Mouse (Mus musculus) limb, embryonic 13.5 days (tissue): ENCODE data around the gene Spata22. TPM values are rescaled to one million over a fixed set of nuclear protein-coding genes. Genes with fewer than 3 reads are reported as not detected.
A peak's percentile ranks its signal among the peaks of the same experiment; 100 is the strongest.
"Not testable (repeated sequence)": the region's sequence is repeated elsewhere in the genome, so short reads cannot be mapped to it uniquely, and the experiment has no call there.

ENCODE experiments used
- ATAC-seq: fragments of 200-750 bp; cut with Nextera tagmentation; 2 replicates; pipeline ENCODE4 v1.8.0; 2017; ENCODE audit warnings: low read depth, moderate number of reproducible peaks, moderate TSS enrichment; ENCODE audit not compliant: low FRiP score
- H3K27ac ChIP-seq: fragments of 300-500 bp; sonication (generic); 2 replicates; pipeline ENCODE4 v1.5.1; 2015; ENCODE audit warnings: inconsistent platforms, mild to moderate bottlenecking, moderate library complexity
- H3K27me3 ChIP-seq: fragments of 300-500 bp; sonication (generic); 2 replicates; pipeline ENCODE4 v1.6.1; 2015; ENCODE audit warnings: mild to moderate bottlenecking, inconsistent platforms
- H3K36me3 ChIP-seq: fragments of 300-500 bp; sonication (generic); 2 replicates; pipeline ENCODE4 v1.6.1; 2015; ENCODE audit warnings: inconsistent platforms, mild to moderate bottlenecking, moderate library complexity
- H3K4me1 ChIP-seq: fragments of 300-500 bp; sonication (generic); 2 replicates; pipeline ENCODE4 v1.6.1; 2015; ENCODE audit warnings: inconsistent platforms
- H3K4me2 ChIP-seq: fragments of 300-500 bp; sonication (generic); replicated peaks from 2 replicates; pipeline ENCODE4 v1.6.1; 2015; ENCODE audit warnings: inconsistent platforms, mild to moderate bottlenecking, moderate library complexity
- H3K4me3 ChIP-seq: fragments of 300-500 bp; sonication (generic); 2 replicates; pipeline ENCODE4 v1.5.1; 2015; ENCODE audit warnings: moderate library complexity, mild to moderate bottlenecking, inconsistent platforms
- H3K9ac ChIP-seq: fragments of 300-500 bp; sonication (generic); 2 replicates; pipeline ENCODE4 v1.6.1; 2015; ENCODE audit warnings: mild to moderate bottlenecking, inconsistent platforms
- H3K9me3 ChIP-seq: fragments of 300-500 bp; sonication (generic); 2 replicates; pipeline ENCODE4 v1.6.1; 2016; ENCODE audit warnings: inconsistent platforms
- WGBS: fragments of 180-500 bp; shearing (Covaris S2); methylation state at CpG from one replicate; pipeline ENCODE4 v1.1.7; 2015; 5-methylcytosine and 5-hydroxymethylcytosine counted together
- polyA plus RNA-seq: library from polyadenylated mRNA; unstranded; fragments of >200 nt; fragmentation: Nextera tagmentation; extraction: Ambion mirVana; gene quantifications from 2 replicates; pipeline ENCODE4 v1.2.1, GENCODE M21; 2015

Gene Spata22
- polyA plus RNA-seq, result not detected in 2 replicates

- Histone ChIP-seq H3K9me3 (no peaks in the 10 kb centered on the region), H3K27ac (no peak within 1 kb of the TSS), H3K4me3 (no peak within 1 kb of the TSS), H3K9ac (no peak within 1 kb of the TSS), H3K27me3 (no peaks in the 10 kb centered on the region), H3K4me2 (no peak within 1 kb of the TSS), H3K36me3 (no peaks in the 10 kb centered on the region), H3K4me1 (peaks cover 5% of the 10 kb centered on the region)
- ATAC-seq, result no peak
- WGBS, result 77% methylated on average over 27 of the region's 27 CpGs
These were observed at the start of gene Spata22, which contains the start of the genes Aspa and Gm49340 for GRCm38 (mm10) chr11:73329442-73329841. Spata22 (plus strand) TSS chr11:73329741. Aspa (minus strand) TSS chr11:73329596. Gm49340 (plus strand) TSS chr11:73329741.

- ATAC-seq, result no peak
- Histone ChIP-seq H3K27me3 (no peaks in the 10 kb centered on the region), H3K4me1 (peaks cover 24% of the 10 kb centered on the region), H3K4me3 (no peak overlapping the region), H3K27ac (no peak overlapping the region), H3K36me3 (no peaks in the 10 kb centered on the region), H3K4me2 (peak overlapping the region; percentile 62), H3K9ac (no peak overlapping the region), H3K9me3 (no peaks in the 10 kb centered on the region)
- WGBS, result 31% methylated on average over 5 of the region's 5 CpGs
These were observed 48.8 kb upstream of the Spata22 start for GRCm38 (mm10) chr11:73280710-73281109.

GRCm38 (mm10) chr11:73281528-73282027, 48.0 kb upstream of the Spata22 start:
- H3K9ac ChIP-seq, result peak overlapping the region; percentile 45; the same call in 1 of the 2 replicates
- peak overlapping the region; percentile 37 for H3K4me3 ChIP-seq
- WGBS, result 4% methylated on average over 16 of the region's 16 CpGs
- H3K27me3 ChIP-seq, result no peaks in the 10 kb centered on the region
- peak; percentile 83 for ATAC-seq
- no peak overlapping the region for H3K27ac ChIP-seq
- peaks cover 24% of the 10 kb centered on the region for H3K4me1 ChIP-seq
- peak overlapping the region; percentile 62 for H3K4me2 ChIP-seq
- no peaks in the 10 kb centered on the region for H3K36me3 ChIP-seq
- H3K9me3 ChIP-seq, result no peaks in the 10 kb centered on the region

GRCm38 (mm10) chr11:73283369-73283768, 46.2 kb upstream of the Spata22 start:
- Histone ChIP-seq H3K9ac (no peak overlapping the region), H3K4me2 (no peak overlapping the region), H3K27me3 (no peaks in the 10 kb centered on the region), H3K4me3 (no peak overlapping the region), H3K27ac (no peak overlapping the region), H3K36me3 (no peaks in the 10 kb centered on the region), H3K9me3 (no peaks in the 10 kb centered on the region), H3K4me1 (peaks cover 24% of the 10 kb centered on the region)
- 63% methylated on average over 9 of the region's 9 CpGs for WGBS
- ATAC-seq, result no peak

- WGBS, result 40% methylated on average over 1 of the region's 1 CpGs
- Histone ChIP-seq H3K4me1 (peaks cover 24% of the 10 kb centered on the region), H3K36me3 (no peaks in the 10 kb centered on the region), H3K4me3 (no peak overlapping the region), H3K4me2 (no peak overlapping the region), H3K9me3 (no peaks in the 10 kb centered on the region), H3K27me3 (no peaks in the 10 kb centered on the region), H3K27ac (no peak overlapping the region), H3K9ac (no peak overlapping the region)
- ATAC-seq, result no peak
These were observed 45.6 kb upstream of the Spata22 start for GRCm38 (mm10) chr11:73283926-73284325.

- no peak overlapping the region for H3K4me3 ChIP-seq
- no peak for ATAC-seq
- H3K4me1 ChIP-seq, result peaks cover 24% of the 10 kb centered on the region
- H3K9ac ChIP-seq, result no peak overlapping the region
- H3K27me3 ChIP-seq, result no peaks in the 10 kb centered on the region
- H3K27ac ChIP-seq, result no peak overlapping the region
- no peak overlapping the region for H3K4me2 ChIP-seq
- no peaks in the 10 kb centered on the region for H3K36me3 ChIP-seq
- no peaks in the 10 kb centered on the region for H3K9me3 ChIP-seq
These were observed 45.2 kb upstream of the Spata22 start for GRCm38 (mm10) chr11:73284351-73284750.

GRCm38 (mm10) chr11:73289621-73290020, 39.9 kb upstream of the Spata22 start:
- H3K9ac ChIP-seq, result no peak overlapping the region
- H3K36me3 ChIP-seq, result no peaks in the 10 kb centered on the region
- H3K27ac ChIP-seq, result no peak overlapping the region
- no peaks in the 10 kb centered on the region for H3K4me1 ChIP-seq
- ATAC-seq, result no peak
- H3K27me3 ChIP-seq, result no peaks in the 10 kb centered on the region
- WGBS, result 91% methylated on average over 1 of the region's 1 CpGs
- H3K4me2 ChIP-seq, result no peak overlapping the region
- no peak overlapping the region for H3K4me3 ChIP-seq
- no peaks in the 10 kb centered on the region for H3K9me3 ChIP-seq

- WGBS, result 53% methylated on average over 2 of the region's 2 CpGs
- no peaks in the 10 kb centered on the region for H3K27me3 ChIP-seq
- no peak for ATAC-seq
- H3K4me2 ChIP-seq, result no peak overlapping the region
- no peaks in the 10 kb centered on the region for H3K4me1 ChIP-seq
- no peaks in the 10 kb centered on the region for H3K9me3 ChIP-seq
- H3K36me3 ChIP-seq, result no peaks in the 10 kb centered on the region
- H3K4me3 ChIP-seq, result no peak overlapping the region
- H3K9ac ChIP-seq, result no peak overlapping the region
- H3K27ac ChIP-seq, result no peak overlapping the region
These were observed 26.4 kb upstream of the Spata22 start for GRCm38 (mm10) chr11:73303123-73303522.

GRCm38 (mm10) chr11:73315961-73316360, 13.6 kb upstream of the Spata22 start:
- Histone ChIP-seq H3K4me3 (no peak overlapping the region), H3K4me2 (no peak overlapping the region), H3K9me3 (no peaks in the 10 kb centered on the region), H3K36me3 (no peaks in the 10 kb centered on the region), H3K27ac (no peak overlapping the region), H3K9ac (no peak overlapping the region), H3K4me1 (no peaks in the 10 kb centered on the region), H3K27me3 (no peaks in the 10 kb centered on the region)
- ATAC-seq, result no peak
- WGBS, result 40% methylated on average over 3 of the region's 3 CpGs

GRCm38 (mm10) chr11:73318581-73318980, 11.0 kb upstream of the Spata22 start:
- H3K27me3 ChIP-seq, H3K4me1 ChIP-seq, H3K4me2 ChIP-seq, H3K4me3 ChIP-seq, H3K9me3 ChIP-seq, H3K27ac ChIP-seq, H3K9ac ChIP-seq, H3K36me3 ChIP-seq, ATAC-seq: not testable (repeated sequence)
- WGBS, result 73% methylated on average over 2 of the region's 2 CpGs

- not testable (repeated sequence) for H3K4me3 ChIP-seq, H3K27me3 ChIP-seq, H3K36me3 ChIP-seq, H3K4me2 ChIP-seq, H3K4me1 ChIP-seq, ATAC-seq, H3K9me3 ChIP-seq, H3K27ac ChIP-seq, H3K9ac ChIP-seq
- WGBS, result 92% methylated on average over 13 of the region's 13 CpGs
These were observed 8.5 kb upstream of the Spata22 start for GRCm38 (mm10) chr11:73321064-73321463.

- Histone ChIP-seq H3K9me3 (no peaks in the 10 kb centered on the region), H3K36me3 (no peaks in the 10 kb centered on the region), H3K4me3 (no peak overlapping the region), H3K27me3 (no peaks in the 10 kb centered on the region), H3K27ac (no peak overlapping the region), H3K4me1 (peaks cover 5% of the 10 kb centered on the region), H3K4me2 (no peak overlapping the region), H3K9ac (no peak overlapping the region)
- 74% methylated on average over 9 of the region's 9 CpGs for WGBS
- ATAC-seq, result no peak
These were observed 5.4 kb upstream of the Spata22 start for GRCm38 (mm10) chr11:73323906-73324830.
